Mouse (Mus musculus) heart, embryonic 12.5 days (tissue): ENCODE results near the gene Tfrc. TPM values are rescaled to one million over a fixed set of nuclear protein-coding genes. Genes with fewer than 3 reads are reported as not detected.
A peak's percentile ranks its signal among the peaks of the same experiment; 100 is the strongest.

Experiments
- ATAC-seq: fragments of 200-750 bp; cut with Nextera tagmentation; 2 replicates; pipeline ENCODE4 v1.8.0; 2017; ENCODE audit warnings: moderate TSS enrichment, moderate library complexity; ENCODE audit not compliant: insufficient number of reproducible peaks, low FRiP score
- H3K27ac ChIP-seq: fragments of 300-500 bp; sonication (generic); 2 replicates; pipeline ENCODE4 v1.5.1; 2016; ENCODE audit warnings: mild to moderate bottlenecking, moderate library complexity; ENCODE audit not compliant: poor library complexity, severe bottlenecking
- H3K27me3 ChIP-seq: fragments of 300-500 bp; sonication (generic); replicated peaks from 2 replicates; pipeline ENCODE4 v1.6.1; 2016; ENCODE audit warnings: mild to moderate bottlenecking, moderate library complexity
- H3K36me3 ChIP-seq: fragments of 300-500 bp; sonication (generic); 2 replicates; pipeline ENCODE4 v1.6.1; 2016; ENCODE audit warnings: mild to moderate bottlenecking, moderate library complexity
- H3K4me1 ChIP-seq: fragments of 300-500 bp; sonication (generic); replicated peaks from 2 replicates; pipeline ENCODE4 v1.6.1; 2016; ENCODE audit warnings: mild to moderate bottlenecking
- H3K4me2 ChIP-seq: fragments of 300-500 bp; sonication (generic); 2 replicates; pipeline ENCODE4 v1.6.1; 2016; ENCODE audit warnings: mild to moderate bottlenecking, moderate library complexity
- H3K4me3 ChIP-seq: fragments of 300-500 bp; sonication (generic); 2 replicates; pipeline ENCODE4 v1.5.1; 2016; ENCODE audit warnings: mild to moderate bottlenecking
- H3K9ac ChIP-seq: fragments of 300-500 bp; sonication (generic); 2 replicates; pipeline ENCODE4 v1.6.1; 2016; ENCODE audit warnings: mild to moderate bottlenecking, moderate library complexity
- H3K9me3 ChIP-seq: fragments of 300-500 bp; sonication (generic); replicated peaks from 2 replicates; pipeline ENCODE4 v1.6.1; 2016; ENCODE audit warnings: mild to moderate bottlenecking, moderate library complexity
- WGBS: fragments of 180-500 bp; shearing (Covaris S2); methylation state at CpG from one replicate; pipeline ENCODE4 v1.1.7; 2016; 5-methylcytosine and 5-hydroxymethylcytosine counted together
- polyA plus RNA-seq: library from polyadenylated mRNA; unstranded; fragments of >200 nt; fragmentation: Nextera tagmentation; extraction: Ambion mirVana; gene quantifications from 2 replicates; pipeline ENCODE4 v1.2.1, GENCODE M21; 2016

Gene Tfrc
- polyA plus RNA-seq, 1 experiment from 2014 or later = 58.2 TPM

DNA sequence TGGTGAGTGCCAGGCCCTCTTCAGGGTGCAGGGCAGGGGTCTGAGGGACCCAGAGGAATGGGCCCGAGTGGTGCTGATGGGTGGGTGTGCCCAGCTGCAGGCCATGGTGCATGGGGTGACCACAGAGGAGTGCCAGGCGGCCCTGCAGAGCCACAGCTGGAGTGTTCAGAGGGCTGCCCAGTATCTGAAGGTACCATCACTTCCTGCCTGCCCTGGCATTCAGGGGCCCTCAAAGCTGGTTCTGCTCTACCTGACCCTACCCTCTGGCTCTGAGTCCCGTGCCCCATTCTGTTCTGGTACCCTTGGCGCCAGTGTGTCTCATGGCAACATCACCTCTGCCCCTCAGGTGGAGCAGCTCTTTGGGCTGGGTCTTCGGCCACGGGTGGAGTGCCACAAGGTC lies 72.1 kb downstream of the Tfrc start:
- H3K27ac ChIP-seq = no peak overlapping the region
- H3K4me1 ChIP-seq = peaks cover 19% of the 10 kb centered on the region
- no peak overlapping the region for H3K4me3 ChIP-seq
- no peaks in the 10 kb centered on the region for H3K9me3 ChIP-seq
- ATAC-seq = no peak
- peaks cover 5% of the 10 kb centered on the region; the same call in 1 of the 2 replicates for H3K27me3 ChIP-seq
- WGBS = 88% methylated on average over 6 of the region's 6 CpGs
- H3K36me3 ChIP-seq = peaks cover 56% of the 10 kb centered on the region
- no peak overlapping the region for H3K9ac ChIP-seq
- no peak overlapping the region for H3K4me2 ChIP-seq

DNA sequence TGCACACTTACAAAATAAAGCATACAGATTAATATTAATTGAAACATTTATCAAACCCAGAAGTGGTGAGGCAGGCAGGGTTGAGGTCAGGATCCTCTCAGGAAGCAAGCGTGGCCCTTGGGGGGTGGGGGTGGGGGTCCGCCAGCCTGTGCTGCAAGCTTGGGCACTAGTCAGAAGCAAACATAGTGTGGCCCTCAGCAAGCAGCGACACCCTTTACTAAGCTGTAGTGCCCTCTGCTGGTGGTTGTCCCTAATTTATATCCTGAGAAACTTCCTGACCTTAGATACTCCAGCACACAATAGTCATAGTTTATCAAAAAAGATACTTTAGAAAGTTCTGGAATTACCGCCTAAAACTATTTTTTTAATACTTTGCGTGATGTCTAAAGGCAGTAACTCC lies 73.5 kb downstream of the Tfrc start:
- H3K4me3 ChIP-seq = no peak overlapping the region
- no peak overlapping the region for H3K27ac ChIP-seq
- H3K9me3 ChIP-seq = no peaks in the 10 kb centered on the region
- H3K4me2 ChIP-seq = no peak overlapping the region
- H3K27me3 ChIP-seq = peaks cover 5% of the 10 kb centered on the region; the same call in 1 of the 2 replicates
- ATAC-seq = peak; percentile 54; the same call in 1 of the 2 replicates
- peaks cover 43% of the 10 kb centered on the region for H3K36me3 ChIP-seq
- 21% methylated on average over 5 of the region's 5 CpGs for WGBS
- no peak overlapping the region for H3K9ac ChIP-seq
- H3K4me1 ChIP-seq = peaks cover 16% of the 10 kb centered on the region

Other genes starting within 250 kb of the Tfrc start
- not detected in 2 replicates for gene Tm4sf19, start 208.4 kb upstream of the Tfrc start, polyA plus RNA-seq
- gene Tctex1d2, start 189.2 kb upstream of the Tfrc start, polyA plus RNA-seq = 21.6 and 27.1 TPM in 2 replicates
- gene Pcyt1a, start 178.0 kb upstream of the Tfrc start, polyA plus RNA-seq = 43.2 and 48.9 TPM in 2 replicates
- 2.1 and 2.9 TPM in 2 replicates for gene Slc51a, start 121.0 kb upstream of the Tfrc start, polyA plus RNA-seq
- not detected in 2 replicates for gene Zdhhc19, start 112.7 kb upstream of the Tfrc start, polyA plus RNA-seq
- gene Tnk2, start 35.0 kb downstream of the Tfrc start, polyA plus RNA-seq = 6.7 and 8.4 TPM in 2 replicates
- gene Muc4, start 127.0 kb downstream of the Tfrc start, polyA plus RNA-seq = 0.13 and 0.17 TPM in 2 replicates
- 0.09 and 0.15 TPM in 2 replicates for gene Muc20, start 188.5 kb downstream of the Tfrc start, polyA plus RNA-seq
- gene Smbd1, start 201.6 kb downstream of the Tfrc start, polyA plus RNA-seq = not detected in 2 replicates